Mouse (Mus musculus): ENCODE data around the gene Snrnp48. TPM values are rescaled to one million over a fixed set of nuclear protein-coding genes. Genes with fewer than 3 reads are reported as not detected.

The Snrnp48 gene
- polyA plus RNA-seq, 1 experiment from 2014 or later: 24.8 TPM

DNA sequence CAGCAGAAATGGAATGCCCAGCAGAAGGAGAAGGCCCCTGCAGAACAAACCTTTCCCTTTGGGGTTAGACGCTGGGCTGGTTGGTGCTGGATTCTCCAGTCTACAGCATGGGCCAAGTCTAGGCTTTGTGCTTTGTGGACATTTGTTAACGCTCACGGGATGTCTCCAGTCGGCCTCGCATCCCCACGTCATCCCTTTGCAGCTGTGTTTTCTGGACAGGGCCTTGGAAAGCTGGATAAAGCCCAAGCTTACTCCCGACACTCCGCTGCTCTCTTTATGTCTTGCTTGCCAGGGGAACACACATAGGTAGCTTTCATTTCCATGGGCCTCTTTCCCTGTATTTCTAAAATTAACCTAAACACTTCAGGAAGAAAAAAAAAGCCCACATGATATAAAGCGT is 49.0 kb downstream of the Snrnp48 start:
- H3K9ac ChIP-seq (ENCODE audit: low read length): no peak overlapping the region
- H3K27me3 ChIP-seq (ENCODE audit: control insufficient read depth, insufficient read depth, low read length): no peaks in the 10 kb centered on the region
- no peaks in the 10 kb centered on the region for H3K9me3 ChIP-seq (ENCODE audit: control insufficient read depth, low read length)
- WGBS: 69% methylated on average over 9 of the region's 9 CpGs
- H3K27ac ChIP-seq (replicated peaks in 1 of 2; ENCODE audit: control insufficient read depth in 1 of 2, insufficient read depth in 1 of 2, low read depth in 2 of 2, low read length in 2 of 2): no peak overlapping the region
- no peak for ATAC-seq (ENCODE audit: insufficient number of reproducible peaks, insufficient read depth, low FRiP score, low read depth)
- H3K36me3 ChIP-seq (ENCODE audit: control insufficient read depth, insufficient read depth, low read length): no peaks in the 10 kb centered on the region
- no peak overlapping the region for H3K4me3 ChIP-seq (ENCODE audit: control insufficient read depth in 1 of 2, insufficient read depth in 1 of 2, low read depth in 1 of 2, low read length in 2 of 2)
- H3K4me1 ChIP-seq (ENCODE audit: control insufficient read depth in 2 of 2, insufficient read depth in 2 of 2, low read length in 2 of 2): peaks cover 19 to 24% of the 10 kb centered on the region in 2 experiments
- no peak overlapping the region for H3K4me2 ChIP-seq (ENCODE audit: low read length)

DNA sequence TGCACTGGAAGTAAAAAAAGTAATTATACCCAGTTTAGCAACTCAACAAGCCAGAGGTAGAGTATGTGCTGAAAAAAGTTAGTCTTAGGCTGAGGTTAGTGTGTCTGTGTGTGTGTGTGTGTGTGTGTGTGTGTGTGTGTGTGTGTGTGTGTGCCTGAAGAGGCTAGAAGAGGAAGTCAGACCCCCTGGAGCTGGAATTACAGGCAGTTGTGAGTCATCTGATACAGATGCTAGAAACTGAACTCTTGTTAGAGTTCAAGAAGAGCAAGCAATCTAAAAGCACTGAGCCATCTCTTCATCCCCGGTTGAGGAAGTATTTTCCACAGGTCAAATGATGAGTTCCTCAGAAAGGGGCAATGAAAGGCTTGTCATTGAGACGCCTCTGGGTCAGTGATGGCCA is 54.2 kb downstream of the Snrnp48 start:
- H3K9ac ChIP-seq (ENCODE audit: low read length): no peak overlapping the region
- H3K27ac ChIP-seq (replicated peaks in 1 of 2; ENCODE audit: control insufficient read depth in 1 of 2, insufficient read depth in 1 of 2, low read depth in 2 of 2, low read length in 2 of 2): no peak overlapping the region
- ATAC-seq (ENCODE audit: insufficient number of reproducible peaks, insufficient read depth, low FRiP score, low read depth): no peak
- H3K9me3 ChIP-seq (ENCODE audit: control insufficient read depth, low read length): no peaks in the 10 kb centered on the region
- H3K27me3 ChIP-seq (ENCODE audit: control insufficient read depth, insufficient read depth, low read length): no peaks in the 10 kb centered on the region
- H3K36me3 ChIP-seq (ENCODE audit: control insufficient read depth, insufficient read depth, low read length): no peaks in the 10 kb centered on the region
- no peak overlapping the region for H3K4me3 ChIP-seq (ENCODE audit: control insufficient read depth in 1 of 2, insufficient read depth in 1 of 2, low read depth in 1 of 2, low read length in 2 of 2)
- peaks cover 10 to 11% of the 10 kb centered on the region in 2 experiments for H3K4me1 ChIP-seq (ENCODE audit: control insufficient read depth in 2 of 2, insufficient read depth in 2 of 2, low read length in 2 of 2)
- 59% methylated on average over 2 of the region's 2 CpGs for WGBS
- H3K4me2 ChIP-seq (ENCODE audit: low read length): no peak overlapping the region

DNA sequence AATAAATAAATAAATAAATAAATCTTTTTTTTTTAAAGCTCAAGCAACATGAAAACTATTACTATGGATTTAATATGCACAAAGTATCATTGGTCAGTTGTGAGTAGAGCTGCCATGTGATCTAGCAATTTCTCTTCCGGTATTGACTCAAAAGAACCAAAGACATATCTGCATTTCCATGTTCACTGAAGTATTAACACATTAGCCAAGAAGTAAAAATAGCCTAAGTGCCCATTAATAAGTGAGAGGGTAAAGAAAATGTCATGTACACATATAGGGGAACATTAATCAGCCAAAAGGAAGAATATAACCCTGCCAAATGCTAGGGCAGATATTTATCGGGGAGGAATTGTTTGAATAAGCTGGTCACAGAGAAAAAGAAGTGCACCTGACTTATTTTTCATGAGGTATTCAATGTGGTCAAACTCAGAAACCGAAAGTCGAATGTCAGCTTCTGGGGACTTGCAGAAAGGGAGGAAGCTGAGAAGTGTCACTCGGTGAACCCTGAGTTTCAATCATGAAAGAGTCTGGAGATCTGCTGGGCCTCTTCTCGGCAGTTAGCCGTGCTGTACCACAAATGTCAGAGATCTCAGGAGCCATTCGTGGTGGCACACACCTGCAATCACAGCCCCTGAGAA is 64.4 kb downstream of the Snrnp48 start:
- Histone ChIP-seq H3K36me3 (ENCODE audit: control insufficient read depth, insufficient read depth, low read length) (no peaks in the 10 kb centered on the region), H3K4me2 (ENCODE audit: low read length) (no peak overlapping the region), H3K4me1 (ENCODE audit: control insufficient read depth in 2 of 2, insufficient read depth in 2 of 2, low read length in 2 of 2) (peaks cover 2 to 4% of the 10 kb centered on the region in 2 experiments; a peak in 1 of 4 replicates), H3K27ac (replicated peaks in 1 of 2; ENCODE audit: control insufficient read depth in 1 of 2, insufficient read depth in 1 of 2, low read depth in 2 of 2, low read length in 2 of 2) (no peak overlapping the region), H3K27me3 (ENCODE audit: control insufficient read depth, insufficient read depth, low read length) (no peaks in the 10 kb centered on the region), H3K9me3 (ENCODE audit: control insufficient read depth, low read length) (peaks cover 7% of the 10 kb centered on the region; the same call in 1 of the 2 replicates), H3K9ac (ENCODE audit: low read length) (no peak overlapping the region), H3K4me3 (ENCODE audit: control insufficient read depth in 1 of 2, insufficient read depth in 1 of 2, low read depth in 1 of 2, low read length in 2 of 2) (no peak overlapping the region)
- WGBS: 80% methylated on average over 8 of the region's 8 CpGs
- no peak for ATAC-seq (ENCODE audit: insufficient number of reproducible peaks, insufficient read depth, low FRiP score, low read depth)

DNA sequence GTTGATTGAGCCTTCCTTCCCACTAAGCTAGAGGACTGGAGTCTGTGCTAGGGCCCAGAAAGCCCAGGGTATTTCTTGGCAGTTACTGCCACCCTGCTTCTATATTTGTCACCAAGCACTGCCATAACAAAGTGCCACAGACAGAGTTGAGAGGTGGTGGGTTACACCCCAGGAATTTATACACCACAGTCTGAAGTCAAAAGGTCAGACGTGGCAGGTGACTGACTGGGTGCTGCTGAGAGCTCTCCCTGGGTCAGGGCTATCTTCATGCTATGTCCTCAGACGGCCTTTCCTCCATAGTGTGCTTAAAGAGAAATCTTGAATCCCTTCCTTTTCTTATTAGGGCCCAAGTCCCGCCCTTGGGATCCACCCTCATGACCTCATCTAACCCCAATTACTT is 67.9 kb downstream of the Snrnp48 start:
- Histone ChIP-seq H3K27ac (replicated peaks in 1 of 2; ENCODE audit: control insufficient read depth in 1 of 2, insufficient read depth in 1 of 2, low read depth in 2 of 2, low read length in 2 of 2) (no peak overlapping the region), H3K9ac (ENCODE audit: low read length) (no peak overlapping the region), H3K9me3 (ENCODE audit: control insufficient read depth, low read length) (no peaks in the 10 kb centered on the region), H3K36me3 (ENCODE audit: control insufficient read depth, insufficient read depth, low read length) (no peaks in the 10 kb centered on the region), H3K4me2 (ENCODE audit: low read length) (no peak overlapping the region), H3K4me1 (ENCODE audit: control insufficient read depth in 2 of 2, insufficient read depth in 2 of 2, low read length in 2 of 2) (peaks cover 2 to 4% of the 10 kb centered on the region in 2 experiments; a peak in 1 of 4 replicates), H3K27me3 (ENCODE audit: control insufficient read depth, insufficient read depth, low read length) (no peaks in the 10 kb centered on the region), H3K4me3 (ENCODE audit: control insufficient read depth in 1 of 2, insufficient read depth in 1 of 2, low read depth in 1 of 2, low read length in 2 of 2) (no peak overlapping the region)
- ATAC-seq (ENCODE audit: insufficient number of reproducible peaks, insufficient read depth, low FRiP score, low read depth): no peak
- 32% methylated on average over 3 of the region's 3 CpGs for WGBS

Other genes with a start within 250 kb of the Snrnp48 start
- 82.9 and 90.1 TPM in 2 replicates for gene Ssr1, start 210.7 kb upstream of the Snrnp48 start, polyA plus RNA-seq (2014; fragmentation: Nextera tagmentation; extraction: Ambion mirVana)
- 28.0 and 28.1 TPM in 2 replicates for gene Riok1, start 167.9 kb upstream of the Snrnp48 start, polyA plus RNA-seq (2014; fragmentation: Nextera tagmentation; extraction: Ambion mirVana)
- gene Cage1, start 167.9 kb upstream of the Snrnp48 start, polyA plus RNA-seq (2014; fragmentation: Nextera tagmentation; extraction: Ambion mirVana): 1.1 and 1.8 TPM in 2 replicates
- gene Dsp, start 53.6 kb upstream of the Snrnp48 start, polyA plus RNA-seq (2014; fragmentation: Nextera tagmentation; extraction: Ambion mirVana): 69.5 and 71.1 TPM in 2 replicates
- gene Bmp6, start 140.2 kb downstream of the Snrnp48 start, polyA plus RNA-seq (2014; fragmentation: Nextera tagmentation; extraction: Ambion mirVana): 4.4 and 5.8 TPM in 2 replicates